ENCODE assay signal across 16 mouse cellular contexts in the genomic region with DNA sequence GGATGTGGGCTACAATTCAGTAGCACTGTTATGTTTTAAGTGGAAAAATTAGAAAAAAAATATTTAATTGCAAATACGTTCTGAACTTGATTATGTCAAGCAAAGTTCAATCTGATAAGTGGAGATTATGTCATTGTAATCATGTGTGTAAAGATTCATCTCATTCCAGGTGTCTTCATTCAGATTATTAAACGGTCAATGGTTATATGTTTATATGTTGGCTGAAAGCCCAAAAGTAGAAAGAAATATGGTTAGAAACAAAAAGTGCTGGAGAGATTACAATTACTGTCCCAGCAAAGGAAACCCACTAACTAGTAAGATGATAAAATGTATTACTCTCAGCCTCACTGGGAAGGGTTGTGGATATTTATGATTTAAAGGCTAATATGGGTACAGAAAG.
"Had no signal": no experiment of that assay in that cellular context is flagged by ENCODE, and none has a peak within 500 bp of the region (broad histone marks: within the 10 kb centered on the region; RNA-seq: fewer than 3 reads in every experiment).

No protein-coding gene starts in this region.

- H3K4me3 ChIP-seq: liver, embryonic 13.5 days; liver, embryonic 15.5 days; lung, embryonic 15.5 days; midbrain, embryonic 13.5 days; midbrain, embryonic 15.5 days; neural tube, embryonic 12.5 days; stomach, embryonic 15.5 days had no signal

- H3K27ac ChIP-seq: liver, embryonic 13.5 days; liver, embryonic 15.5 days; lung, embryonic 15.5 days; macrophage; midbrain, embryonic 13.5 days; midbrain, embryonic 15.5 days; neural tube, embryonic 12.5 days; stomach, embryonic 15.5 days had no signal

- H3K9me3 ChIP-seq: liver, embryonic 13.5 days; liver, embryonic 15.5 days; lung, embryonic 15.5 days; midbrain, embryonic 13.5 days; midbrain, embryonic 15.5 days; neural tube, embryonic 12.5 days; stomach, embryonic 15.5 days had no signal

- H3K4me1 ChIP-seq: liver, embryonic 13.5 days; liver, embryonic 15.5 days; lung, embryonic 15.5 days; neural tube, embryonic 12.5 days; stomach, embryonic 15.5 days had no signal

- H3K4me2 ChIP-seq: liver, embryonic 13.5 days; liver, embryonic 15.5 days; lung, embryonic 15.5 days; midbrain, embryonic 11.5 days; midbrain, embryonic 13.5 days; midbrain, embryonic 15.5 days; neural tube, embryonic 12.5 days; stomach, embryonic 15.5 days had no signal

- H3K9ac ChIP-seq: liver, embryonic 13.5 days; liver, embryonic 15.5 days; liver, postnatal 0 days; lung, embryonic 15.5 days; midbrain, embryonic 13.5 days; midbrain, embryonic 15.5 days; neural tube, embryonic 12.5 days; stomach, embryonic 15.5 days had no signal

- DNase-seq: liver, embryonic 13.5 days; liver, postnatal 0 days; lung, postnatal 14 days; lung, postnatal 36 days; right cerebral cortex, postnatal 14 days; thymus, adult 2 months; thymus, postnatal 25 days had no signal

- H3K36me3 ChIP-seq: liver, embryonic 13.5 days; liver, embryonic 15.5 days; lung, embryonic 15.5 days; midbrain, embryonic 13.5 days; midbrain, embryonic 15.5 days; neural tube, embryonic 12.5 days; stomach, embryonic 15.5 days had no signal

- ATAC-seq: liver, postnatal 0 days; lung, postnatal 0 days; midbrain, embryonic 13.5 days; midbrain, embryonic 15.5 days had no signal

- H3K27me3 ChIP-seq: liver, embryonic 13.5 days; liver, embryonic 15.5 days; lung, embryonic 15.5 days; midbrain, embryonic 13.5 days; midbrain, embryonic 15.5 days; neural tube, embryonic 12.5 days; stomach, embryonic 15.5 days had no signal
